Mouse (Mus musculus) lung, postnatal 0 days (tissue): Measurements from ENCODE around the gene Mup11. TPM values are rescaled to one million over a fixed set of nuclear protein-coding genes. Genes with fewer than 3 reads are reported as not detected.
"Not testable (repeated sequence)": the region's sequence is repeated elsewhere in the genome, so short reads cannot be mapped to it uniquely, and the experiment has no call there.

Experiments used
- ATAC-seq: fragments of 200-750 bp; cut with Nextera tagmentation; 2 replicates; pipeline ENCODE4 v1.8.0; 2017; ENCODE audit warnings: moderate library complexity
- DNase-seq: peaks from one replicate; pipeline ENCODE4 v3.0.0-alpha.2; 2016; ENCODE audit warnings: low spot score
- H3K27ac ChIP-seq: fragments of 300-500 bp; sonication (generic); 2 replicates; pipeline ENCODE4 v1.5.1; 2014; ENCODE audit warnings: antibody characterized with exemption, mild to moderate bottlenecking, low read length, mixed read lengths
- H3K27me3 ChIP-seq: fragments of 300-500 bp; sonication (generic); replicated peaks from 2 replicates; pipeline ENCODE4 v1.6.1; 2014; ENCODE audit warnings: low read length, mixed read lengths; ENCODE audit not compliant: insufficient read depth
- H3K36me3 ChIP-seq: fragments of 300-500 bp; sonication (generic); 2 replicates; pipeline ENCODE4 v1.6.1; 2014; ENCODE audit warnings: low read length, mixed read lengths; ENCODE audit not compliant: insufficient read depth
- H3K4me1 ChIP-seq: fragments of 300-500 bp; sonication (generic); 2 replicates; pipeline ENCODE4 v1.6.1; 2014; ENCODE audit warnings: antibody characterized with exemption, low read depth, low read length, mixed read lengths; ENCODE audit not compliant: insufficient read depth
- H3K4me2 ChIP-seq: fragments of 300-500 bp; sonication (generic); replicated peaks from 2 replicates; pipeline ENCODE4 v1.6.1; 2014; ENCODE audit warnings: low read depth, mild to moderate bottlenecking, low read length, moderate library complexity, mixed read lengths
- H3K4me3 ChIP-seq: fragments of 300-500 bp; sonication (generic); 2 replicates; pipeline ENCODE4 v1.5.1; 2014; ENCODE audit warnings: low read depth, low read length
- H3K9ac ChIP-seq: fragments of 300-500 bp; sonication (generic); replicated peaks from 2 replicates; pipeline ENCODE4 v1.6.1; 2014; ENCODE audit warnings: low read depth, mild to moderate bottlenecking
- H3K9me3 ChIP-seq: fragments of 300-500 bp; sonication (generic); 2 replicates; pipeline ENCODE4 v1.6.1; 2016; ENCODE audit warnings: low read length, mixed read lengths
- WGBS: fragments of 180-500 bp; shearing (Covaris S2); extraction: QIAGEN DNeasy Blood & Tissue Kit; methylation state at CpG from one replicate; pipeline ENCODE4 v1.1.7; 2014; 5-methylcytosine and 5-hydroxymethylcytosine counted together
- polyA plus RNA-seq: library from polyadenylated mRNA; unstranded; fragments of >200 nt; fragmentation: Nextera tagmentation; extraction: Ambion mirVana; gene quantifications from 2 replicates; pipeline ENCODE4 v1.2.1, GENCODE M21; 2015

Mup11 gene
- polyA plus RNA-seq, result not detected in 2 replicates

DNA sequence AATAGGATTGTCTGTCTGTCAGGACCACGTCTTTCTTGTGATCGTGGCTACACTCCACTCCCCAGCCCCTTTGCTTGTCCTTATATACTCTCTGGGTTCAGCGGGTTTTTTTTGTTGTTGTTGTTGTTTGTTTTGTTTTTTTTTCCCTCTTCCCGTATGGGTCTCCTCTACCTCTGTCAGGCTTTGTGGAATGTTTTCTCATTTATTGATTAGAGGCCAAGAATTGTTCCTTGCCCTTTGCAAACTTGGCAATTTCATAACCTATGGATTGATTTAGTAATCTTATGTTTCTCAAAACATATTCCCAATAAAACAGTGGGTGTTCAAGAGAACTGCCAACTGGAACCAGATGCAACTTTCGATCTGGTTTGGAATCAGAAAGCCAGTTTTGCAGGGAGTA lies at the start of gene Mup11:
Gene Mup11 (minus strand): TSS at position 101 of the 400 bp plus-strand sequence.
- 80% methylated on average over 3 of the region's 5 CpGs for WGBS
- not testable (repeated sequence) for H3K27ac ChIP-seq, H3K4me3 ChIP-seq, H3K4me1 ChIP-seq, H3K36me3 ChIP-seq, H3K4me2 ChIP-seq, ATAC-seq, H3K9ac ChIP-seq, DNase-seq, H3K27me3 ChIP-seq, H3K9me3 ChIP-seq

Other genes with a start within 250 kb of the Mup11 start
- not detected in 2 replicates for gene Mup9, start 240.5 kb downstream of the Mup11 start, polyA plus RNA-seq
- gene Mup1, start 160.5 kb downstream of the Mup11 start, polyA plus RNA-seq, result not detected in 2 replicates
- not detected in 2 replicates for gene Mup10, start 80.2 kb downstream of the Mup11 start, polyA plus RNA-seq
- not detected in 2 replicates for gene Mup12, start 78.9 kb upstream of the Mup11 start, polyA plus RNA-seq
- gene Mup22, start 159.1 kb upstream of the Mup11 start, polyA plus RNA-seq, result not detected in 2 replicates